Mouse (Mus musculus) lung, adult 2 months (tissue): ENCODE data around the gene Sel1l2.

Experiments used
- CTCF ChIP-seq: fragments of 200-500 bp; IDR thresholded peaks from 2 replicates; pipeline ENCODE4 v1.5.1; 2011; ENCODE audit warnings: mild to moderate bottlenecking, low read length, control low read depth; ENCODE audit not compliant: insufficient read depth
- POLR2A ChIP-seq: fragments of 200-500 bp; IDR thresholded peaks from 2 replicates; pipeline ENCODE4 v1.6.1; 2011; ENCODE audit warnings: low read depth, mild to moderate bottlenecking, control low read depth, low read length, borderline replicate concordance; ENCODE audit errors: extremely low read depth

DNA sequence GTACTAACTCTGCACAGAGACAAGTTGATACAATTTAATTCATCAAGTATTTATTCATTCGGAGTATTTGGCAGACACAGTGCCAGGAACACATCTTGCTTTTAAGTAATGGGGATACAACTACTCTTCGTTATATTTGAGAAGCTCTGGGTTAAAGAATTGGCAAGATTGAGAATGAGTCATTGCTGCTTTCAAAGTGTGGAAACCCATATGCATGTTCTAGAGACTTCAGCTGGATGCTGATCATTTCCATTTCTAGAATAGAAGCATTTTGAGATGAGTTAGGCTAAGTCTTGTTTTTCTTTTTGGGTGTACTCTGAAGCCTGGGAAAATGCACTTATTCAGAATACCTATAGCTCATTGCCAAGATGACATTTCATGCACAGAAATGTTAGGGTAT, 95.7 kb downstream of the Sel1l2 start:
- TF ChIP-seq POLR2A (no peak), CTCF (no peak)
